In genomic region chr4:128980890-128981832, GRCm38 (mm10) we compare ENCODE assay signal across 9 mouse cellular contexts. TPM values are rescaled to one million over a fixed set of nuclear protein-coding genes. Genes with fewer than 3 reads are reported as not detected.
DNase-seq lines count a peak whose midpoint lies in the region; ATAC-seq and TF ChIP-seq lines count a peak whose summit lies in the region.
"Had no signal": no experiment of that assay in that cellular context is flagged by ENCODE, and none has a peak within 500 bp of the region (broad histone marks: within the 10 kb centered on the region; RNA-seq: fewer than 3 reads in every experiment).

No protein-coding gene starts in this region.

- intact Hi-C loops in left cerebral cortex, postnatal 10 days (cut with DNase I) = no loop called here
- intact Hi-C loops in left cerebral cortex, postnatal 4 days (cut with DNase I) = no loop called here

- H3K27me3 ChIP-seq in testis, adult 2 months (ENCODE audit: control insufficient read depth, insufficient read depth, low read length) = no peaks in the 10 kb centered on the region
- peaks cover 19% of the 10 kb centered on the region for H3K27me3 ChIP-seq in megakaryocyte, embryonic 14.5 days (replicated peaks)
- no peaks in the 10 kb centered on the region for H3K27me3 ChIP-seq in forebrain, embryonic 13.5 days

- no peak for TF ChIP-seq CTCF in testis, adult 2 months (IDR thresholded peaks at IDR 0.05; ENCODE audit: control insufficient read depth, insufficient read depth, insufficient replicate concordance, low read depth, low read length)

- peaks cover 11% of the 10 kb centered on the region for H3K9me3 ChIP-seq in megakaryocyte, embryonic 14.5 days
- H3K9me3 ChIP-seq in forebrain, embryonic 13.5 days (replicated peaks) = no peaks in the 10 kb centered on the region

- H3K4me2 ChIP-seq in forebrain, embryonic 13.5 days = no peak overlapping the region

- no peak overlapping the region; the same call in 1 of the 2 replicates for H3K27ac ChIP-seq in testis, adult 2 months (ENCODE audit: control insufficient read depth, insufficient read depth, low read depth, low read length)
- H3K27ac ChIP-seq in forebrain, embryonic 13.5 days = no peak overlapping the region

- no peak for DNase-seq in testis, postnatal 14 days (ENCODE audit: low spot score)
- peak; percentile 20 for DNase-seq in brain, adult 2 months (ENCODE audit: low read depth, low spot score)
- DNase-seq in urinary bladder, postnatal 36 days (ENCODE audit: low spot score in 2 of 2) = no peak
- no peak for DNase-seq in left cerebral cortex, postnatal 10 days (ENCODE audit: extremely low spot score in 1 of 2, low spot score in 2 of 2)
- DNase-seq in left cerebral cortex, postnatal 4 days = no peak
- DNase-seq: adrenal gland, postnatal 10 days had no signal

- no peak for ATAC-seq in forebrain, embryonic 13.5 days

- H3K4me3 ChIP-seq in testis, adult 2 months (ENCODE audit: control insufficient read depth, low read depth, low read length) = peak overlapping the region; percentile 71
- H3K4me3 ChIP-seq in megakaryocyte, embryonic 14.5 days (replicated peaks) = peak overlapping the region; percentile 75
- H3K4me3 ChIP-seq in forebrain, embryonic 13.5 days = no peak overlapping the region

- no peaks in the 10 kb centered on the region for H3K36me3 ChIP-seq in testis, adult 2 months (ENCODE audit: control insufficient read depth, insufficient read depth, low read length)
- no peaks in the 10 kb centered on the region for H3K36me3 ChIP-seq in megakaryocyte, embryonic 14.5 days (replicated peaks; ENCODE audit: low read length)
- H3K36me3 ChIP-seq in forebrain, embryonic 13.5 days (ENCODE audit: poor library complexity, severe bottlenecking) = no peaks in the 10 kb centered on the region

- WGBS in forebrain, embryonic 13.5 days = 79% methylated on average over 12 of the region's 12 CpGs

- H3K9ac ChIP-seq in forebrain, embryonic 13.5 days = no peak overlapping the region

- H3K4me1 ChIP-seq in testis, adult 2 months (ENCODE audit: control insufficient read depth, insufficient read depth, low read length) = peaks cover 8% of the 10 kb centered on the region
- H3K4me1 ChIP-seq in megakaryocyte, embryonic 14.5 days = peaks cover 66% of the 10 kb centered on the region
- H3K4me1 ChIP-seq in forebrain, embryonic 13.5 days = no peaks in the 10 kb centered on the region

- no peak for TF ChIP-seq POLR2A in testis, adult 2 months (IDR thresholded peaks at IDR 0.05; ENCODE audit: control insufficient read depth, low read depth, low read length)

RNA-seq across cellular contexts. Expression of gene Ak2, which starts 10.6 kb away (rescaled TPM):
- polyA plus RNA-seq in testis, adult 2 months (2012; rRNA removed) = 98.0 and 115 TPM in 2 replicates
- polyA plus RNA-seq in megakaryocyte, embryonic 14.5 days (2012; ENCODE audit: insufficient read depth, low replicate concordance) = 29.1 and 128 TPM in 2 replicates
- polyA plus RNA-seq in forebrain, embryonic 13.5 days (2015; fragmentation: Nextera tagmentation; extraction: Ambion mirVana) = 155 and 166 TPM in 2 replicates
- 10 to 100 TPM; 30.5 to 30.7 TPM for total RNA-seq in left cerebral cortex, postnatal 10 days (2021)
- total RNA-seq in left cerebral cortex, postnatal 4 days (2021) = 10 to 100 TPM; 33.5 to 33.8 TPM

RNA-seq across cellular contexts. Expression of gene Azin2, which starts 18.9 kb away (rescaled TPM):
- polyA plus RNA-seq in testis, adult 2 months (2012; rRNA removed) = 213 and 251 TPM in 2 replicates
- 7.6 and 12.2 TPM in 2 replicates for polyA plus RNA-seq in megakaryocyte, embryonic 14.5 days (2012; ENCODE audit: insufficient read depth, low replicate concordance)
- 11.3 and 13.5 TPM in 2 replicates for polyA plus RNA-seq in forebrain, embryonic 13.5 days (2015; fragmentation: Nextera tagmentation; extraction: Ambion mirVana)
- total RNA-seq in left cerebral cortex, postnatal 10 days (2021) = 10 to 100 TPM; 30.3 to 36.3 TPM
- 10 to 100 TPM; 17.8 to 20.0 TPM for total RNA-seq in left cerebral cortex, postnatal 4 days (2021)

Comparison
In these comparisons a context has a peak if more than half of its experiments do, and no peak if none do; other contexts are left out.
1. RNA of gene Azin2, which starts 18.9 kb away (polyA plus RNA-seq): 213 to 251 TPM in testis, adult 2 months; 7.6 to 12.2 TPM in megakaryocyte, embryonic 14.5 days and 11.3 to 13.5 TPM in forebrain, embryonic 13.5 days; every median in the first group is over 10 times any median in the second.